Mouse (Mus musculus): ENCODE results near the gene Sbk3. TPM values are rescaled to one million over a fixed set of nuclear protein-coding genes. Genes with fewer than 3 reads are reported as not detected.
"Not testable (repeated sequence)": the region's sequence is repeated elsewhere in the genome, so short reads cannot be mapped to it uniquely, and the experiment has no call there.

Gene Sbk3
- total RNA-seq (2021), result under 1 TPM; 0.58 to 0.91 TPM
- long read RNA-seq, experiment 1, result 0 reads
- long read RNA-seq, experiment 2, partial matches to known transcripts, result 0 of 1 reads
- long read RNA-seq, experiment 2, other reads (novel, unspliced or antisense), result 1 of 1 reads

DNA sequence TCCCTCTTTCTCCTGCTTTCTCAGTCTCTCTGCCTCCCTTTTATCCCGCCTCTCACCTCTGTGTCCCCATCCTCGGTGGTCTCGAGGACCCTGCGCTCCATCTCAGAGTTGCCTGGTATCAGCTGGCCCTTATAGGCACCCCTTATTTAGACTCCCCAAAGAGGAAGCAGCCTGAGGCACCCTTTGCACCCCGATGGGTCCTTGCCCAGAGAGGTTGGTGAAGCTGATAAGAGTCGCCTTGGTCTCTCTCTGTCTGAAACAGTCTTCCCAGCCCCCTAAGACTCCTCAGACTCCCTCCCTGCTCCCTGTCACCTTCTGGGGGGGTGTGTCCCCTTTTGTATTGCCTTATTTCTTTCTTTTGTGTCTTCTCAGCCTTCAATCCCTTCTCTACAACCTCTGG, at the start of gene Sbk3:
Gene Sbk3 (minus strand): TSS at position 101 of the 400 bp plus-strand sequence.
- DNase-seq (ENCODE audit: low spot score in 2 of 2), result no peak

DNA sequence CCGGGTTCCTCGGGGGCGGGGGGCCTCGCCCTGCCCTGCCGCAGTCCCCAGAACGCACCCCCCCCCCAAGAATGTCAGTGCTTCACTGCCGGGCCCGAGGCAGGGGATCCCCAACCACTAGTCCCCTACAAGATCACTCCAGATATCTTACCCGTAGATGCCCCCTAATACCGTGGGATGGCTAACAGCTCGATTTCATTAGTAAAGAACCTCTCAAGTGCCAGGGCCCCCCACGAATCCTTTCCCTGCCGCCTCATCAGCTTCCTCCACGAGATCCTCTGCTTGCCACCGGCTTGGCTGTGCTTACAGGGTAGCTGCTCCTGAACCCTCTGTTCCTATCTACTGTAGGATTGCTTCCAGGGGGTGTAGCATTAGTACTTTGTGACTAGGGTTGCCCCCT, 49.7 kb upstream of the Sbk3 start:
- DNase-seq (ENCODE audit: low spot score in 2 of 2), result no peak

DNA sequence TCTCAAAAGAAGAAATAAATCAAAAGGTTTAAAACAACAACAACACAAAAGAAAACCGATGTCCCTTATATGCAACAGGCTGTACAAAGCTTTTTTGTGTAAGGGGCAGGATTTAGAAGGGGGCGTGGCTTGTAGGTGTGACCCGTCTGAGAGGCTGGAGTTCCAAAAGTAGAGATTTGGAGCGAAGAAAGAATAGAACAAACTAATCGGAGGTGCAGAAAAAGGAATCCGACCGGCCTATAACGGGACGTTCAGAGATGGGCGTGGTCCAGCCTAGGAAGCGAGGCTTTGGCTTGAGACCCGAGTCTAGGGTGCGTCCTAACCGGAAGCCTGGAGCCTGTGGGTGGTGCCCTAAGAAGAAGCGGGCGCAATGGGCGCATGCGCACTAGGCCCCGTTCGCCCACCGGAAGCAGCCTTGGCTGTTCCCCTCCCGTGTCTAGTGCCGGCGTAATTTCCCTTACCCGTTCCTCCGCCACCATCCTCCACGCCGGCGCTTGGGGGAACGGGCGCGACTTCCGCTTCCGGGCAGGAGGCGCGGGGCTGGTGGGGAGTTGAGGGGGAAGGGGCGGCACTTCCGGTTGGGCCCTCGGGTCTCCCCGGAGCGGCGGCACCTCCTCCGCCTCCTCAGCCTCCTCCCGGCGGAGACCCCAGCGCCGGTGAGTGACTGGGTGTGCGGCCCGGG, 49.2 kb upstream of the Sbk3 start, which contains the start of the genes Zfp865 and Ccdc106:
Gene Zfp865 (plus strand): TSS at position 377 of the 682 bp plus-strand sequence.
Gene Ccdc106 (plus strand): TSS at position 554 of the 682 bp plus-strand sequence.
- peak; percentile 99 for DNase-seq (ENCODE audit: low spot score in 2 of 2)

- not testable (repeated sequence) for DNase-seq (ENCODE audit: low spot score in 2 of 2)
These were observed 48.6 kb upstream of the Sbk3 start for GRCm38 (mm10) chr7:5019576-5019975.

DNA sequence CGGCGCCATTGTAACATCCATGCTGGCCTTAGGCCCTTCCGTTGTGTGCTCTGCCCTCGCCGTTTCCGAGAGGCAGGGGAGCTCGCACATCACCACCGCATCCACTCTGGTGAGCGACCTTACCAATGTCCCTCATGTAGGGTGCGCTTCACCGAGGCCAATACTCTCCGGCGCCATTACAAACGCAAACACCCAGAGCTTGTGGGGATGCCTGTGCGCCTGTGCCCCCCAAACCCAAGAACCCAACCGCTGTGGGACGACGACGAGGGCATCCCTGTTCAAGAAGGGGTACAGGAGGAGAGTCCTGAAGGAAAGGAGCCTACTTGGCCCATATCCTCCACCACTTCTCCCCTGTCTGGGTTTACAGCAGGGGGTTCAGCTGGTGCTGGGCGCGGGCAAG, 47.0 kb upstream of the Sbk3 start:
- DNase-seq (ENCODE audit: low spot score in 2 of 2), result no peak

- DNase-seq (ENCODE audit: low spot score in 2 of 2), result no peak
These were observed 46.4 kb upstream of the Sbk3 start for GRCm38 (mm10) chr7:5017352-5017751.

DNA sequence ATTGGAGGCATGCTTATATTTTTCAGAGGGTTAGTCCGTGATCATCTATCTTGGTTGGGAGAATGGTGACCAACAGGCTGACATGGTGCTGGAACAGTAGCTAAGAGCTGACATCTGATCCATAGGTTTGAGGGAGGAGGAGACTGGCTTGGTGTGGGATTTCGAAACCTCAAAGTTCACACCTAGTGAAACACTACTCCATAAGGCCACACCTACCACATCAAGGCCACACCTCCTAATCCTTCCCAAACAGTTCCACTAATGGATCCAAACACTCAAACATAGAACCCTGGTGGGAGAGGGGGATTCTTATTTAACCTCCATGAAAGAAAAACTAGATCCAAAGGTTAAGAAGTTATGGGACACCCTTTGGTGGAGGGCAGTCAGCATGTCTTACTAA, 46.0 kb upstream of the Sbk3 start:
- DNase-seq (ENCODE audit: low spot score in 2 of 2), result no peak

DNA sequence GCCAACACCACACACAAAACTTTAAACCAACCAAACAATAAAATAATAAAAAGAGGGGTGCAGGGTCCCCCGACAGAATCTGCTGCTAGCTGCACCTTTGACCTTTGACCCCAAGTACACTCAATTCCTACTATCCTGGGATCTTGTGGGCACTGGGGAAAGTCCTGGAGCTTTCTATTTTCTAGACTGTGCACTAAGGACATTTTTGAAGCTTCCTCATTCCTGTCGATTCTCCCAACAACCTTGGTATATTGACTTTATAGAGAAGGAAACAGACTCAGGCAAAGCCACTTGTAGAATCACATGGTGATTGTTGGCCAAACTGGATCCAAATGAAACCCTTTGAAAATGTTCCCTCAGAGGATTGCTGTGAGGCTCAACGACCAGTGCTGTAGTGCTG, 45.1 kb upstream of the Sbk3 start:
- DNase-seq (ENCODE audit: low spot score in 2 of 2), result no peak

DNA sequence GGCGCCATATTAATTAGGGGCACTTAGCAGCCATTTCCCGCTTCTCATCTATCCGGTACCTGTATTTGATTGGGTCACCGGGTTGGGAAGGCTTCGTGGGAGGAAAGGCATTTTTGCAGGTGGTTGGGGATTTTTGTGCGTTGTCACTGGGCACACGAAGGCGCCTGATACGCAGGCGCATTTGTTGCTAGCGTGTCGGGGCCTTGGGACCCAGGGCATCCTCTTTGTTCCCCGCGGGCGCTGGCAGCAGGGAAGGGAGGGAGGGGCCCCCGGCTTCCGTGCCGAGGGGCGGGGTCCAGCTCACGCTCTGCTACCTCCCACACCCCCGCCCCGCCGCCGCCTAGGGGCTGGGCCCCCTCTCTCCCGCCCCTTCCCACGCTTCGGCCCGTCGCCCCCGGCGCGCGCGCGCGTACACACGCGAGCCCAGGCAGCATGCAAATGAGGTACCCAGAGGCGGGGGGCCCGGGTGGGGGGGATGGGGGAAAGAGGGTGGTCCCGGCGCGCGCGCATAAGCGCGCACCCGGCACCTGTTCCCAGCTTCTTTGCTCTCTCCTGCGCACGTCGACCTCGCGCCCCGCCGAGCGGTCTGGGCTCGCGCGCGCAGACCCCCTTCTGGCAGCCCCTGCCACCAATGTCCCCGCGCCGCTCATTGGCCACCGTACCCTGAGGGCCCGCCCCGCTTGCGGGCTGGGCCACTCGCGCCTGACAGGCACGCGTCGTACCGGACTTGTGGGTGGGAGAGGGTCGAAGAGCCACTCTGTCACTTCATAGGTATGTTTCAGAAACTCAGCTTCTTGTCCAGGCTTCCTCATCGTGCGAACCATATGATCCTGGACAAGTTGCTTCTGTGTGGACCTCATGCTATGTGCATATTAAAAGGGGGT, 44.4 kb upstream of the Sbk3 start, which contains the start of gene Gm44973:
Gene Gm44973 (plus strand): TSS at position 379 of the 884 bp plus-strand sequence.
- peak; percentile 79 to 92 for DNase-seq (ENCODE audit: low spot score in 2 of 2)

- DNase-seq (ENCODE audit: low spot score in 2 of 2), result peak; percentile 95 to 97
These were observed 43.5 kb upstream of the Sbk3 start, which contains the start of the genes Zfp524 and Fiz1 for GRCm38 (mm10) chr7:5014251-5015117. Gene Zfp524, plus strand, starts transcription at chr7:5014415. Gene Fiz1, minus strand, starts transcription at chr7:5014697.

- no peak for DNase-seq (ENCODE audit: low spot score in 2 of 2)
These were observed 41.9 kb upstream of the Sbk3 start for GRCm38 (mm10) chr7:5012681-5013513.

DNA sequence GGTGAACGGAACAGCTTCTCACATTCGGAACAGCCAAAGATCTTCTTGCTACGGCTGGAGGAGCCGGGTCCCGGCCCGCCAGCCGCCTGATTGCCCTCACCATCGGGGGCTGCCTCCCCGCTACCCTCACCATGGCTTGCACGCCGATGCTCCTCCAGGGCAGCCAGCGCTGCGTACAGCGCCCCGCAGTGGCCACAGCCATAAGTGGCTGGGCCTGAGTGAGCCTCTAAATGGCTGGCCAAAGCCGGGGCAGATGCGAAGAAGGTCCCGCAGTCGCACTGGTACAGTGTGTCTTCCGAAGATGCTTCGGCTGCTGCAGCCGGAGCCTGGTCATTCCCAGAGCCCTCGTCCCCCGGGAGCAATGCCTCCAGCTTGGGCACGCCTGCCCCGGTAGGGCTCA, 37.3 kb upstream of the Sbk3 start:
- no peak for DNase-seq (ENCODE audit: low spot score in 2 of 2)

GRCm38 (mm10) chr7:5002876-5003275, 31.9 kb upstream of the Sbk3 start:
- not testable (repeated sequence) for DNase-seq (ENCODE audit: low spot score in 2 of 2)

DNA sequence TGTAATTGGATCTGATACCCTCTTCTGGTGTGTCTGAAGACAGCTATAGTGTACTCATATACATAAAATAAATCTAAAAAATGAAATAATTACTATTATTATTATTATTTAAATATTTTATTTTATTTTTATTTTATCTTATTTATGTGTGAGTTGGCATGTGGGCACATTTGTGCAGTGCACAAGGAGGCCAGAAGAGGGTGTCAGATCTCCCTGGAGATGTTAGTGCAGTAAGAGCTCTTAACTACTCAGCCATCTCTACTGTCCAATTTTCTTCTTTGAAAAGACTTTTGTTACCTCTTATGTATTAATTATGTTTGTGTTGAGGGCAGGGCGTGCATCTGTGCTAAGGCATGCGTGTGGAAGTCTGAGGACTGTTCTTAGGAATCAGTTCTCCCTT, 28.9 kb upstream of the Sbk3 start:
- peak in 1 of 2 experiments; percentile 19 for DNase-seq (ENCODE audit: low spot score in 2 of 2)

DNA sequence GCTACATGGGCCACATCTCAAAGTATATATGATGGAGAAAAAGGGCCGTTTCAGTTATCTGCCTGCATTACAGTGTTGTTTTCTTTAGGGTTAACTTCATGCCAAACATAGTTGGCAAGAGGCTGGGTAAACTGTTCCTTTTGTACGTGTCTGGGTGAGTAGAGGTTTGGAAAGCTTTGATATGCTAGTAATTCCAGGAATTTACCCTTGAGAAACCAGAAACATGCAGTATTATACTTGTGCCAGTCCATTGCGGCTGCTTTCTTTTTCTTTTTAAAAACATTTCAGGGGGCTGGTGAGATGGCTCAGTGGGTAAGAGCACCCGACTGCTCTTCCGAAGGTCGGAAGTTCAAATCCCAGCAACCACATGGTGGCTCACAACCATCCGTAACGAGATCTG, 26.0 kb upstream of the Sbk3 start:
- no peak for DNase-seq (ENCODE audit: low spot score in 2 of 2)

- DNase-seq (ENCODE audit: low spot score in 2 of 2), result peak; percentile 91 to 95
These were observed 25.3 kb upstream of the Sbk3 start, which contains the start of gene Zfp579 for GRCm38 (mm10) chr7:4996003-4996895. Gene Zfp579, minus strand, starts transcription at chr7:4996158.

GRCm38 (mm10) chr7:4995268-4996002, 24.5 kb upstream of the Sbk3 start:
- DNase-seq (ENCODE audit: low spot score in 2 of 2), result no peak
